Mouse (Mus musculus): ENCODE data around the gene Timm17b.

DNA sequence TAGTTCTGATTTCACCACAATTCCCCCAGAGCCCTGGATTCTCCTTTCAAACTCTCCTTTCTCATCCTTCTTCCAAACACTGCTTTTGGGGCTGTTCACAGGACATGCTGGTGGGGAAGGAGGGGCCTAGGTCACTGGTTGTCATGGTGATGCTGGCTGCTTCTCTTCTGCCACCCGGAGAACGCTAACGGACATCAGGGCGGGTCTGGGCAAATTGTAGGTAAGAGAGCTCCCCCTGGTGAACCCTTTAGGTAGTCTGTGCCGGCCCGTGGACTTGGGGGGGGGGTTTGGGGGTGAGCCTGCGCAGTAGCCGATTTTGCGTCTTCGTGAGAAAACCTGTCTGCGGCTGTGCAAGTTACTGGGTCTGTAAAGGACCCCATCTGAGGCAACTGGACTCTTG lies 19.3 kb upstream of the Timm17b start:
- TF ChIP-seq CTCF (conservative IDR thresholded peaks at IDR 0.05 in 1 of 2, IDR thresholded peaks at IDR 0.05 in 1 of 2; ENCODE audit: low read depth in 2 of 2, low read length in 2 of 2), result peak in 1 of 2 experiments; percentile 72; a peak in 2 of 4 replicates
- TF ChIP-seq SMC3 (IDR thresholded peaks at IDR 0.05; ENCODE audit: low read depth, low read length), result peak; percentile 80
- TF ChIP-seq POLR2A (IDR thresholded peaks at IDR 0.05; ENCODE audit: low read depth, low read length), result 0 out of 2 replicates have a peak, but pooled peaks have one; percentile 22
- peak; percentile 82 for TF ChIP-seq NRF1 (IDR thresholded peaks at IDR 0.05; ENCODE audit: low read depth, low read length)
- TF ChIP-seq MAX (IDR thresholded peaks at IDR 0.05; ENCODE audit: low read length), result no peak
- TF ChIP-seq USF2 (conservative IDR thresholded peaks at IDR 0.05; ENCODE audit: low read depth, low read length), result no peak
- no peak for TF ChIP-seq JUND (conservative IDR thresholded peaks at IDR 0.05; ENCODE audit: low read depth, low read length)
- peak; percentile 74 for TF ChIP-seq MXI1 (IDR thresholded peaks at IDR 0.05; ENCODE audit: low read depth, low read length)
- no peak for TF ChIP-seq TCF12 (IDR thresholded peaks at IDR 0.05; ENCODE audit: low read depth, low read length)
- TF ChIP-seq KAT2A (IDR thresholded peaks at IDR 0.05; ENCODE audit: insufficient replicate concordance, low read length), result no peak
- peak; percentile 67 for TF ChIP-seq RAD21 (IDR thresholded peaks at IDR 0.05; ENCODE audit: low read depth, low read length)

Measured in CH12.LX (cell line).